Mouse (Mus musculus) MEL-GATA-1-ER (cell line): ENCODE data around the gene Aasdh.

ENCODE experiments used
- DNase-seq: peaks from one replicate; pipeline ENCODE4 v3.0.0-alpha.2; 2012; ENCODE audit warnings: low read depth; ENCODE audit errors: extremely low read depth

The Aasdh gene

GRCm38 (mm10) chr5:76905405-76906154 lies at the start of gene Aasdh:
Gene Aasdh, minus strand, starts transcription at chr5:76905514.
- peak; percentile 75 for DNase-seq

GRCm38 (mm10) chr5:76954271-76954900 lies 49.1 kb upstream of the Aasdh start:
- DNase-seq: no peak

- no peak for DNase-seq
These were observed 48.5 kb upstream of the Aasdh start for GRCm38 (mm10) chr5:76953794-76954193.

- no peak for DNase-seq
These were observed 47.1 kb upstream of the Aasdh start for GRCm38 (mm10) chr5:76952112-76953040.

GRCm38 (mm10) chr5:76951106-76952027 lies 46.1 kb upstream of the Aasdh start, which contains the start of the genes Paics and Ppat:
Gene Paics, plus strand, starts transcription at chr5:76951307.
Gene Ppat, minus strand, starts transcription at chr5:76951578.
- peak; percentile 92 for DNase-seq

- DNase-seq: no peak
These were observed 45.2 kb upstream of the Aasdh start for GRCm38 (mm10) chr5:76950343-76951105.

- no peak for DNase-seq
These were observed 42.4 kb upstream of the Aasdh start for GRCm38 (mm10) chr5:76947758-76948157.

GRCm38 (mm10) chr5:76947142-76947541 lies 41.8 kb upstream of the Aasdh start:
- no peak for DNase-seq

GRCm38 (mm10) chr5:76945678-76946033 lies 40.3 kb upstream of the Aasdh start:
- no peak for DNase-seq

- peak; percentile 80 for DNase-seq
These were observed 39.8 kb upstream of the Aasdh start for GRCm38 (mm10) chr5:76944965-76945677.

- no peak for DNase-seq
These were observed 37.2 kb upstream of the Aasdh start for GRCm38 (mm10) chr5:76942505-76942904.

- no peak for DNase-seq
These were observed 36.7 kb upstream of the Aasdh start for GRCm38 (mm10) chr5:76941975-76942374.

GRCm38 (mm10) chr5:76939717-76940116 lies 34.4 kb upstream of the Aasdh start:
- no peak for DNase-seq

GRCm38 (mm10) chr5:76929180-76929877 lies 24.0 kb upstream of the Aasdh start:
- no peak for DNase-seq

GRCm38 (mm10) chr5:76928124-76928832 lies 23.0 kb upstream of the Aasdh start:
- DNase-seq: no peak

- no peak for DNase-seq
These were observed 19.0 kb upstream of the Aasdh start for GRCm38 (mm10) chr5:76924296-76924695.

- DNase-seq: no peak
These were observed 18.1 kb upstream of the Aasdh start for GRCm38 (mm10) chr5:76923428-76923827.

- no peak for DNase-seq
These were observed 17.5 kb upstream of the Aasdh start for GRCm38 (mm10) chr5:76922833-76923232.
